Mouse (Mus musculus): Measurements from ENCODE around the gene Plekhj1.

The Plekhj1 gene

DNA sequence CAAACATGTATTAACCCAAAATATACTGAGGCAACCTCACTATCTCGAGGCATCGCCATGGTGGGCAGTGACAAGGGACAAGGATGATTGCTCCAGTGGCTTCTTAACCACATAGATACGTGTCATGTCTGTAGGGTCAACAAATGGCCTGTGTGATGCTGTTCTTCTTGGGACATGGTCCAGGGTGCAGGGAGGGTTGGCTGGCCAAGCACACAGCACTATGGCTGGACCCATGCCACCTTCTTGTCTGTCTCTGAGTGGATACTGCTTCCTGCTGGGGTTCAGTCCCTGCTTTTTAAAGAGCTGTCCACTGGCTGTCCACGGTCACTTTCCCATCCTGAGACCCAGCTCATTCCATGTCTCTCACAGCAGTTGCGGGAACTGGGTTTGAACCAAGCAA is 21.3 kb downstream of the Plekhj1 start:
- DNase-seq (ENCODE audit: low spot score in 2 of 2), result no peak

DNA sequence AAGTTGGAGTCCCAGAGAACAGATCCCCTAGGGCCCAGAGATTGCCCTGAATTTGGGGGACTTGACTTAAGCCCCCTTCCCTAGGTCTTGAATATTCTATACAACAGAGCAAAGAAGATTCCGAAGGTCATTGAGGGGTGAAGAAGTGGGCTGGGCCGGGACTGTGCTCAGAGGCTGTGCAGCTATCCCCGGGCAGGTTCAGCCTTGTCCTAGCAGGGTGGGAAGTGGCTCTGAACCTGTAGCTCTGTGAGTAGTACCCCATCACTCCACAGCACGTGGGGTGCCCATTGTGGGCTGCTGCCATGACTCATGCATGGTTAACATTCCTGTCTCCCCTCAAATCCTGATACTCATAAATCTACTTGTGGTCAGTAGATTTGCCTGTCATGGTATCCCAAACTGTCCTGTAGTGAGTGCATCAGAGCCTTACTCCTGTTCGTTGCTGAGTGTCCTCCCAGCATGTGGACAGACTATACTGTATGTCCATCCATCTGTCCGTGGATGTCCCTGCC is 22.0 kb downstream of the Plekhj1 start:
- DNase-seq (ENCODE audit: low spot score in 2 of 2), result no peak

DNA sequence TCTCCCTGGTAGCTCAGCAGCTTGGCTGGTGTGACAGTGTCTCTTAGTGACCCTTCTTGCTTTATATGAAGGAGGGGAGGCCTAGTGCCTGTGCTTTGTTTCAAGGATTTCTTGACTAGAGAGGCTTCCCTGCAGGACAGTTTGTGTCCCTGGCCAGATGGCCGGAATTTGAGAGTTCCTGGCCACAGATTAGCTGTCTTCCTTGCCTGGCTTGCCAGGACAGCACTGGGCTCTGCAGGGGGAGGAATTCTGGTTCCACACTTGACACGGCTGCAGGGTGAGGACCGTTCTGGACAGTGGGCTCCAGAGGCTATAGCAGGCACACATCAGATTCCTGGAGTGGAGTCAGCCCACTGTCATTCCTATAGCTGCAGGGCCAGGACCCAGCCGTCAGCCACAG is 22.7 kb downstream of the Plekhj1 start:
- DNase-seq (ENCODE audit: low spot score in 2 of 2), result no peak

DNA sequence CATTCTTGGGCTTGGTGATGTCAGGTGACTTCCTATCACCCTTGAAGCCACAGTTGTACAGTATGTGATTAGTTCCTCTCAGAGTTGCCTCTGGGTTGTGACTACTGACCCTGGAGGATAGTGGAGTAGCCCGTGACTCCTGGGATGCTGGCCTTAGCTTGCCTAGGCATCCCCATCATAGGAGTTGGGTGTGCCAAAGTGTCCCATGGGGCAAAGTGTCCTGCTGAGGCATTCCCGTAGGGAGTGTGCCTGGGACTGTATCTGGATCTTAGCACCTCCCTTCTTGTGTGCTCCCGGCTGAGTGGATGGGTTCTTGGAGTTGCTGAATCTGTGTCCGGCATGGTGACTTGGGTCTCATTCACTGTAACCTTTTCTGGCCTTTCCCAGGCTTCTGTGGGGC is 23.4 kb downstream of the Plekhj1 start:
- no peak for DNase-seq (ENCODE audit: low spot score in 2 of 2)

DNA sequence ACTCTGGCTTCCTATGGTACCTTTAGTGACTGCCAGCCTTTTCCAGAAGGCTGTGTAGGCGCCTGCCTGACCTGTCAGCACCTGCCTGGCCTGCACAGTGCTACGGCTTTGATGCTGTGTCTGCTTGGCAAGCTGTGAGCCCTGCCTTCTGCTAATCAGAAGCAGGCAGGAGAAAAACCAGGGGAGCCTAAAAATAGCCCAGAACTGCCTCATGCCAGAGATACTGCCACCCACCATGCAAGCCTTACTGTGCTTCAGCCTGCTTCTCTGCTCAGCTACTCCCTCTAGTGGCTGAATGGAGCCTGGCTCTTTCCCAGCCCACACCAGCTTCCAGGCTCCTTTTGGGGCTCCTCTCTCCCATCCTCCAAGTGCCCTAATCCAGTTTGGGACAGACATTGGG is 23.9 kb downstream of the Plekhj1 start:
- peak; percentile 92 to 95 for DNase-seq (ENCODE audit: low spot score in 2 of 2)

DNA sequence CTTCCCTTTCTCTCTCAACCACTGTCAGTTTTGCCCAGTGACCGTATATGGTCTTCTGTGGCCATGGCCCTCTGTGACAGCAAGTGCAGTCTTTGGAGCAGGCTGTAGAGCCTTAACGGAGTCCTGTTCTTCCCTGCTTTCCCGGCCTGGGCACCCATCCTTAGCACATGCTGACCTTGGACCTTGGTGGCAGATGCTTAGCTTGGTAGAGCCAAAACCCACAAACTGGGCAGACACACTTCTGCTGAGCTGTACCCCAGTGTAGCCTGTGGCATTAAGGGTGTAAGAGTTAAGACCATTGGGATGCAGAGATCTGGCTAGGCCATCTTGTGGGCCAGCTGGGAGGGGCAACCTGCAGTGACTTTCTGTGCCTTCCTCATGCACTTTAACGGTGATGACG is 24.6 kb downstream of the Plekhj1 start:
- no peak for DNase-seq (ENCODE audit: low spot score in 2 of 2)

DNA sequence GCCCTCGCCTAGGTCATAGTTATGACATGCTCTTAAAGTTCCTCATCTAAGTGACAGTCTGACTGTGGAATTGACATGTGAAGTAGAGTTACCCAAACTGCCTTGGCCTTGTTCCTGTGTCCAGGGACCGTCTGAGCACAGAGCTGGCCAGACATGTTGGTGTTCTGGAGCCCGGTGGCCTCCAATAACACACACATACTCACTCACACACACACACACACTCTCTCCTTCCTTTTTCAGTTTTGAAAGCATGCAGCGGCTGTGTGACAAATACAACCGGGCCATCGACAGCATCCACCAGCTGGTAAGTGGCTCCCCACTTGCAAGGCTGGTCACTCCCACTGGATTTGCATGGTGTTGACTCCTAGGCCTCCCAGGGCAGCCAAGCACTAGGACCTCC is 30.1 kb downstream of the Plekhj1 start:
- no peak for DNase-seq (ENCODE audit: low spot score in 2 of 2)

DNA sequence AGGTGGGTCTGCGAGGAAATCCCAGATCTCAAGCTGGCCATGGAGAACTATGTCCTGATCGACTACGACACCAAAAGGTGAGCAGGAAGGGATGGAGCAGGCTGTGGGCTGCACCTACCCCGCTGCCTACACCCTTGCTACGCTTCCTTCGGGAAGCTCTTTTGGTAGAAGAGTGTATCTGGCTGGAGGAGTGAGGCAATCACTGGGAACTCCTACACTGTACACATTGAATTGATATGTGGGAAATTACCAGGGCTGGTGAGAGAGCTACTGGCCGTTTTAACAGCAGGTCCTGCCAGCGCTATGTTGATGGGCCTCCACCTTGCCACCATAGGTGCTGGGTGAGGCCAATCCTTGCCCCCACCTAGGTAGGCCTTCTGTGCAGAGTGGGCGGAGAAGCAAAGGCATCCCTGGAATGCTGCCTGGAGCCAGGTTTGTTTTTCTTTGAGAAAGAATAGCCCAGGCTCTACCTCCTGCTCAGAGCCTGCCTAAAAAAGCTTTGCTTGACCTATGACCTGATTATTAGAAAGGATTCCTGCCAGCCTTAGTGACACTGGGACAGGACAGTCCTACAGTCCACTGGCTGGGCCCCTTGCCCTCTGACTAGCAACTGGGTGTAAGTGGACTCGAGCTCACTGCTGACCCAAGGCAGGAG is 32.1 kb downstream of the Plekhj1 start:
- DNase-seq (ENCODE audit: low spot score in 2 of 2), result no peak

DNA sequence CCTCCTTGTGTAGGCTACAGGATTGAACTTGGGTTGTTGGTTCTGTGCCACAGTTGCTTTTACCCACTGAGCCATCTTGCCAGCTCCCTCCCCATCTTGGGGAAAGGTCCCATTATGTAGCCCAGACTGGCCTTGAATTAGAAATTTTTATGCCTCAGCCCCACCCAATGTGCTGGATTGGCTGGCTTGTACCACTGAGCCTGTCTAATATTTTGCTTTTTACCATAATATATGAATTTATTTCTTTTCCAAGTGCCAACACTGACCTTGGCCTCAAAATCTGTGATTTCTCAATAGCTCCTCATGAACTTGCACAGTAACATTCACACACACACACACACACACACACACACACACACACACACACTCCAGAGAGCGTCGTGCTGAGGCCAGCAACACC is 32.7 kb downstream of the Plekhj1 start:
- DNase-seq (ENCODE audit: low spot score in 2 of 2), result no peak

DNA sequence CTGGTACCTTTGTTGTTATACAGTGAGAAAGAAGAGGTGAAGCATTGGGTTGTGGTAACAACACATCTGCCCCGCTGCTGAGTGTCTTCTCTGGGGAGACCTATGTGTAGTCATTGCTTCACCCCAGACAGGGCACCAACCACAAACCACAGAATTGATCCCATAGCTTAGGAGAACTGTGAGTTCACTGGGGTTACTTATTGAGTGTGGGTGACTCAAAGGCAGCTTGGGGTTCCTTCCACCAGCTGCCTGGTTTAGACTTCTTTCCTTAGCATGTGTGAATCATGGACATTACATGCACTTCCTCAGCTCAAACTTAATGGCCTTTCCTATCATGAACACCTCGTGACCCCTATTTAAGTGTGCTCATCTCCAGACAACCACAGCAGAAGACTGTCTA is 34.9 kb downstream of the Plekhj1 start:
- DNase-seq (ENCODE audit: low spot score in 2 of 2), result no peak

DNA sequence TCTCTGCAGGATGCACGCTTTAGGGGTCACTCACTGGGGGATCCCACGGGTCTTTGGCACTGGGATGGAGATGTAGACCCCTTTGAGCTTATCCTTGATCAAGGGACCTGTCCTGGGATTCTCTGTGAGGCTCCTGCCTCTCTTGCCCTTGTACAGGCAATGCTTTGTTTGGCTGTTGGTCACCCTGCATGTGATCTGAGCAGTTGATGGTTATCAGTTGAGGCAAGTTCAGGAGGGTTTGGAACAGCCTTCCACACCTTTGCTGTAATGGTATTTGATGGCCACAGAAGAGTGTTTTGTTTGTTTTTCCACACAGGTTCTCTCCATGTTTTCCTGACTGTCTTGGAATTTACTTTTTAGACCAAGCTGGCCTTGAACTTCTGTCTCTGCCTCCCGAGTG is 36.6 kb downstream of the Plekhj1 start:
- no peak for DNase-seq (ENCODE audit: low spot score in 2 of 2)

DNA sequence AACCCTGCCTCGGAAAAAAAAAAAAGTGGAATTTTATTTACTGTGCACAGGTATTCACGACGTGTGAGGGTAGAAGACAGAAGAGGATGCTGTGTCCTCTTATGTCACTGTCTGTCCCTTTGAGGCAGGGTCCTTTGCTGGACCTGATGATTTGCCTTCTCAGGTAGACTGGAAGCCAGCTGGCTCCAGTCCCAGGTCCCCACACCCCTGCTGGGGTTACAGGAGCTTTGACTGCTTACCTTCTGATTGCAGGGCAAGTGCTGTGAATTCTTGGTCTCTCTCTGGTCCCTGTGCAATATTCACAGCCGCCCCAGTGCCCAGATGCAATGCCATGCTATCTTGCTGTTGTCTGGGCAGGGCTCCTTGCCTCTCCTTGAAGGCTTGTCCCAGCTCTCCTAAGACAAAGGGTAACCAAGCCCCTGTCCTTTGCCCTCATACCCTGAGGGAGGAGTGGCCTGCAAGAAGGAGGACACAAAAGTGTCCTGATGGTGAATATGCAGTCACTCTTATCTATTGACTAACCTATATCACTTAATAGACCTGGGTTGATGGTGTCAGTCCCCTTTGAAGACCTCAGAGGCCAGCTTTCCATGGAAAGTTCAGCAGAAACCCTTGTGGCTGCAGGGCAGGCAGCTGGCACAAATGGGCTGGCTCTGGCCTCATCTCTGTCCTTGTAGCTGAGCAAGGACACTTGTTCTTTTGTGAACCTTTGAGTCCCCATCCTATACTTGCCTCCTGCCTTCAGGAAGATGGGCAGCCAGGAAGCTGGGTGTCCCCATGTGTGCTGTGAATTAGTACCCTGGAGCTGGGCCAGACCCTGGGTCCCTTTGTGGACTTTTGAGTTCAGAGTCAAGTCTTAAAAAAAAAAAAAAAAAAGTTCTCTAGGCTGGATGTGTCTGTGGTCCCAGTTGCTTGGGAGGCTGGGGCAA is 37.6 kb downstream of the Plekhj1 start:
- DNase-seq (ENCODE audit: low spot score in 2 of 2), result no peak

DNA sequence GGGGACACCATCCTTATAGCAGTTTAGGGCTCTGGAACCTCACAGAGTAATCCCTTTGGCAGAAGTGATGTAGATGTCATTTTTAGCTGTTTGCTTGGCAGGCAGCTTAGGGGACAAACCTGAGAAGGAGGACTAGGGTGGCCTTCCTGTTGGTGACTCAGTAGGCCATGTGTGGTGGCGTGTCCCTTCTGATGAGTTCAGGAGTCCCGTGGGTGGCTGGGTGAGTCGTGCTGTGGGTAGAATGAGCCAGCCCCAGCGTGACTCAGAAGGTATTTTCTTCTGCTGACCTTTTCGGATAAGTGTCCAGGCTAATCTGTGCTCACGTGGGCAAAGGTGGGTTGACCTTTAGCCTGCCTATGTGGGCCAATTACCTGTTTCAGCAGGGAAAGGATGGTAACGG is 39.8 kb downstream of the Plekhj1 start:
- DNase-seq (ENCODE audit: low spot score in 2 of 2), result no peak

DNA sequence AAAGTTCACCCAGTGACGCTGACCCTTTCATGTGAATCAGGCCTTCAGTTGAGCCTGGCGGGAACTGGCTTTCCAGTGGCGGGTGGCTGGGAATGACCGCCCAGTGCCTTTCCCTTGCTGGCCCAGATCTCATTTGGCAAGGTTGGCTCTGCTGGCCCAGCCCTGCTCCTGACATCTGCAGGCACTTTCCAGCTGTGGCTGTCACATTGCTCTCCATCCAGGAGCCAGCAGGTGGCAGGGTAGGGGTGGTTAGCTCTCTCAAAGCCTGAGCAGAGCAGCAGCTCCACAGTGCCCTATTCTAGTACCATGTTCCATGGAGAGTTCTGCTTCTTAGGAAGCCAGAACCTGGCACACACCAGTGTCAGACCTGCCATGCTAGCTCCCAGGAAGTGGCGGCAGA is 40.7 kb downstream of the Plekhj1 start:
- DNase-seq (ENCODE audit: low spot score in 2 of 2), result peak; percentile 75 to 77

DNA sequence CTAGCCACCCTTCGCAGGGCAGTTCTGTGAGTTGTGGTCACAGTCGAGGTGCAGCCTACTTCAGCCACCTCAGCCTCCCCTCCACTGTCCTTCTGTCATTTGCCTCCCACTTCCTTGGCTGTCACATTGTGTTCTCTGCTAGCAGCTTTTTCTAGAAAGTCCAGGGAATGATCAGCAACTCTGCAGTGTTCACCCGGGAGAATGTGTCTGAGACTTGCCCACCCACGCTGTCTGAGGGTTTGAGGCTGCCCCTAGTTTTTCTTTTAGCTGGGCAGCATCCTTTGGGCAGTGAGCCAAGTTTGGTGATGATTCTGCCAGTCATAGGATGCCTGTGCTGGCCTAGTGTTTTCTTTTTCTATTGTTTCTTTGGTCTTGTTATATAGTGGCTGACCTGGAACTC is 41.5 kb downstream of the Plekhj1 start:
- peak; percentile 48 to 59 for DNase-seq (ENCODE audit: low spot score in 2 of 2)

DNA sequence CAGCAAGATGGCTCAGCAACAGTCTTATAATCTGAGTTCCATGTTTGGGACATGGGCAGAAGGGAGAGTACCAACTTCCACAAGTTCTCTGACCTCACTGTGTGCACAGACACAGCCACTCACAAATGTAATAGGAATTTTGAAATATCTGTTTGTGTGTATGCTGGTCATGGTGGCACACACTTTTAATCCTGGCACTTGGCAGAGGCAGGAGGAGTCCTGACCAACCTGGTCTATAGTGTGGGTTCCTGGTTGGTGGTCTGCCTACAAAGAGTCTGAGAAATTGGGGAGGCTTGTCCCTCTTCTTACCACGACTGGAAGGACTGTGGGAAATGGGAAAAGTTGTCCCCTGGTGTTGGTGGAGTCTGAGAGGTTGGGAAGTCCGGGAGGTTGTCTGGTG is 41.9 kb downstream of the Plekhj1 start:
- no peak for DNase-seq (ENCODE audit: low spot score in 2 of 2)

DNA sequence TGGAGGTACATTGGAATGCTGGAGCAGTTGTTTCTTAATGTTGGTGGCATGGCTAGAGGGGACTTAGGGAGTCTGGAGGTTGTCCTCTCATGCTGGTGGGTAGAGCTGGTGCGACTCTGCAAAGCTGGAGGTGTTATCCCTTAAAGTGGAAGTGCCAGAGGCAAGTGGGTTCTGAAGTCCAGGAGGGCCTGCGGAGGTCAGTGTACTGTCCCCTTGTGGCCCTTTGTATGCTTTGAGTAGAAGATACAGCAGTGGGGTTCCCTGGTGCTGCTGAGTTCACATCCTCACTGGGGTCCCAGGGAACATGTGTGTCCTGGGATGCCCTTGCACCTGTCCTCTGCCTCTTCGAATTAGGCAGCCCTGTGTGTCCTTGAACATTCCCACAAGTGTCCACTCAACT is 42.3 kb downstream of the Plekhj1 start:
- DNase-seq (ENCODE audit: low spot score in 2 of 2), result no peak

DNA sequence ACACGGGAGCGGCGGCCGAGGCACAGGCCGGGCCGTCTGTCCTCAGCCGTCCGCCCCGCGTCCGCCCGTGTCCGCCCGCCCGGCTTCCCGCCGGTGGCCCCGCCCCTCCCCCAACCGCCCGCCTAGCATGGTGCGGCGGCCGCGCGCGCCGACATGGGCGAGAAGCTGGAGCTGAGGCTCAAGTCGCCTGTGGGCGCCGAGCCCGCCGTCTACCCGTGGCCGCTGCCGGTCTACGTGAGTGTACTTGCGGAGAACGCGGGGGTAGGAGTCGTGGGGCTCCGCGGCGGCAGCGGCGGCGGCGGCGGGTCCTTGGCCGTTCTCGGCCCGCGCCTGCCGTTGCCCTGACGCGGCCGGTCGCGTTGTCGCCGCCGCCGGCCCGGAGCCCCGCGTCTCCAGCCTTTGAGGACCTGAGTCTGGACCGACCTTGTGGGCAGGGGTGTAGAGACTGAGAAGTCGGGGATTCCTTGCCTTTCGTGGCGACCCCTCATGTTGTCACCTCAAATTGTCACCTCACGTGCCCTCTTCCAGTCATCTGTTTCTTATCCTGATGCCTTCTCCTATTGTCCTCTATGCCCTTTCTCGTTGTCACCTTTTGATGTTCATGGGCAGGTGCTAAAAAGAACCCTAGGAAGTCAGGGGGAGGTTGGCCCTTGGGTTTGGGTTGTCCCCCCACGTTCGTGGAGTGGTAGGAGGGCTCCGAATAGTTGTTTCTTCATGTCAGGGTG is 43.0 kb downstream of the Plekhj1 start:
- DNase-seq (ENCODE audit: low spot score in 2 of 2), result no peak

DNA sequence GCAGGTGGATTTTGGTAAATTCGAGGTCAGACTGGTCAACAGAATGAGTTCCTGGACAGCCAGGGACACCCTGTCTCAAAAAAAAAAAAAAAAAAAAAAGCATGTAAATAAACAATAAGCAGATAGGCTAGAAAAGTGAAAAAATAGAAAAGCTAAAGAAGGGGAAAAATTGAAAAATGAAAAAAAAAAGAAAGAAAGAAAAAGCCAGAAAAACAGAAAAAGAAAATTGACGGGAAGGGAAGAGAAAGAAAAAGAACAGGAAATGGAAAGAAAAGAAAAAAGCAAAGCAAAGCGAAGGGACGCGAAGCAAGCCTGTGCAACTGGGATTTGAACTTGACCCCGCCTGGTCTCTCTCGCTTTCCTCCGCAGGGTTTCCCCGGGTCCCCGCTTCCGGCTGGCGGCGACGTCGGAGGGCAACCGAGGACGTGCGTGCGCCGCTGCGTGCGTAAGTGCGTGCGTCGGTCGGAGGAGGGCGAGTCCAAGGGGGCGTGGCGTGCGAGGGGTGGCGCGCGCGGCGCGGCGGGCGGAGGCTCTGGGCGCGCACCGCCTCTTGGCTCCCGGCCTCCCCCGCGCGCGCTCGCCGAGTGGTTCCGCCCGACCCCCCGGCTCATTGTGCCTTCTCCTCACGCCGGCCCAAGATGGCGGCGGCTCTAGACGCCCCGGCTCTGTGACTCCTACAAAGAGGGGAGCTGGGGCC is 43.7 kb downstream of the Plekhj1 start, which contains the start of gene Dot1l:
TSS of gene Dot1l (plus strand) at position 613 of the 697 bp plus-strand sequence.
- peak; percentile 98 to 99 for DNase-seq (ENCODE audit: low spot score in 2 of 2)

DNA sequence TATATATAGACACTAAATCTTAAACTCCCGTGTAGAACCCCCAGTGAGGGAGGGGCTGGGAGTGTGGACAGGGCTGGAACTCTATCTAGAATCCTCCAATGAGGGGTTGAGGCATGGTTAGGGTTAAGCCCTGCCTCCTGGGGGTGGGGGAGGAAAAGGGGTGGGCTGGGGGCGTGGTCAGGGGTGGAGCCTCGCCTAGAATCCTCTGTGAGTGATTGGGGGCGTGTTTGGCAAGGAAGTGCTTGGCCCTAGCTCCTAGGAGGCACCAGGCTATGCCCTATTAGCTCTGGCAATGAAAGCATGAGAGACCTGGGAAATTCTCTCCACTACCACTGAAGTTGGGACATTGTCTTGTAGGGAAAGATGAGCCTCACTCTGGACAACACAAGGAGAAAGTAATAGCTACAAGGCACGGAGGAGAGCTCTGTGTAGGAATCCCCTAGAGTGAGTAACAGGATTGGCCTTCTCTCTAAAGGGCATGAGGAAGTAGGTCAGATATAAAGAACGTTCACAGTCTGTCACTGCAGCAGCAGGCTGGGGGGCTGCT is 46.3 kb downstream of the Plekhj1 start:
- DNase-seq (ENCODE audit: low spot score in 2 of 2), result peak; percentile 66 to 74

DNA sequence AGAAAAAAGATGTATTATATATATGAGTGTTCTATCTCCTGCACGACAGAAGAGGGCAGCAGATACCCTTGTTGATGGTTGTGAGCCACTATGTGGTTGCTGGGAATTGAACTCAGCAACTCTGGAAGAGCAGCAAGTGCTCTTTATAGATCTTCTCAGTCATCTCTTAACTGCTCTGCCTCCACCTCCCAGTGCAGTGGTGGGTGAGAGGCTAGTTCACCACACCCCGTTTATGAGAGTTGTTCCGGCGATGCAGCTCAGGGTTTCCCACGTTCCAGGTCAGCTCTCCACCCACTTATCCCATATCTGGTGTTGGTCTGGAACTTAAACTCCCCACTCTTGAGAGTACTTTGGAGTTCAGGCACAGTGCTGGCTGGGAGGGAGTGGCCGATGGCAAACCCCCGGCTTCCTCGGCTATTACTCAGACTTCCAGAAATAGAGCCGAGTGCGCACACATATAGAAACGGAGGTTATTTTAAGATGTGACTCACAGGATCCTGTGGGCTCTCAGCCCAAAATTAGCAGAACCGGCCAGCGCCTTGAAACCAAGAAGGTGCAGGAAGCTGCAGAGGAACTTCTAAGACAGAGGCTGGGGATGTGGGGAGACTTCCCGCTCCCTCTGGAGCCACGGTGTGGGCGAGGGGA is 47.1 kb downstream of the Plekhj1 start:
- peak; percentile 65 to 77 for DNase-seq (ENCODE audit: low spot score in 2 of 2)
